Mouse (Mus musculus): ENCODE measurements around the gene Edn2. TPM values are rescaled to one million over a fixed set of nuclear protein-coding genes. Genes with fewer than 3 reads are reported as not detected.

The Edn2 gene
- total RNA-seq (2021): not detected
- long read RNA-seq, experiment 1: 0 reads
- long read RNA-seq, experiment 2: 0 reads

DNA sequence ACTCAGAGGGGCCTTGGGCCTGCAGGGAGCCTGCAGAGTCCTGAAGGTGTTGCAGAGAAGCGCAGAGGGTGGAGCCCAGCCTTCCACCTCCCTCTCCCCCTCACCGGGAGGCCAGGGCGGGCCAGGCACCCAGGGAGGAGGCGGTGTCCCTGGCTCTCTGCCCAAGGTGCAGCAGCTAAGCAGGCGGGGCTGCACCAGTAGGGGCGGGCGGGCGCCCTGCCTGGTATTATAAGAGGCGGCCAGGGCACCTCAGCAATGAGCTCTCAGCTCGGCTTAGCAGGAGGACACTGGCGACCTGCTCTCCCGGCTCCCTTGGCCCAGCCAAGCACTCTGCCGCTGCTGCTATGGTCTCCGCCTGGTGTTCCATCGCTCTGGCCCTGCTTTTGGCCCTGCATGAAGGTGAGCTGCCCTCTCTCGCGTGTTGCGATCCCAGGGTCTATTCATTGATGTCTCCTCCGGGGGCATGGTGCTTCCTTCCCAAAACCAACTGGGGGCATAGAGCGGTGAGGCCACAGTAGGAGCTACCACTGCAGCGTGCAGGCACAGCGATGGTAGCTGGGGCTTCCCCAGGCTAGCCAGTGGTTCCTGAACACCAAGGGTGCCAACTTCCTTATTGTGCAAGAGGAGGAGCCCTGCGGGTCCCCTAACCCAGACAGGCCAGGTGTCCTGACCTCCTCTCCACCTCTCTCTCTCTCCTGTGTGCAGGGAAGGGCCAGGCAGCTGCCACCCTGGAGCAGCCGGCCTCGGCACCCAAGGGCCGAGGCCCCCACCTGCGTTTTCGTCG is at the start of gene Edn2:
TSS of gene Edn2 (plus strand) at position 41 of the 784 bp plus-strand sequence.
- DNase-seq: peak; percentile 51

DNA sequence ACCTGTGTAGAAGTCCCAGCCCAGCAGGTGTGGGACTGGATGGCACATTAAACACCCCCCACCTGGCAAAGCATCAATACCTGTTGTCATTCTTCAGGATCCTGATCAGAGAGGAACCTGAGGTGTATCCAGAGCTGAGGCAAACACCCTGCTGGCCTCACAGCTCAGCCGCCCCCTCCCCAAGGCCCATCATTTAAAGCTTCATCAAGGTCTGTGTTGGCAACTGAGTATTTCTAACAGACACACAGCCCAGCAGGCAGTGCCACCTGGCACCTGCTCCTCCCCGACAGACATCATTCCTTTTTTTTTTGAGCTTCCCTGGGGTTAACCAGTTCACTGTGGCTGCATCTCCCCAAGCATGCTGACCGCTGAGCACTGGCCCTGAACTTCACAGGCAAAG is 45.5 kb upstream of the Edn2 start:
- DNase-seq: no peak

DNA sequence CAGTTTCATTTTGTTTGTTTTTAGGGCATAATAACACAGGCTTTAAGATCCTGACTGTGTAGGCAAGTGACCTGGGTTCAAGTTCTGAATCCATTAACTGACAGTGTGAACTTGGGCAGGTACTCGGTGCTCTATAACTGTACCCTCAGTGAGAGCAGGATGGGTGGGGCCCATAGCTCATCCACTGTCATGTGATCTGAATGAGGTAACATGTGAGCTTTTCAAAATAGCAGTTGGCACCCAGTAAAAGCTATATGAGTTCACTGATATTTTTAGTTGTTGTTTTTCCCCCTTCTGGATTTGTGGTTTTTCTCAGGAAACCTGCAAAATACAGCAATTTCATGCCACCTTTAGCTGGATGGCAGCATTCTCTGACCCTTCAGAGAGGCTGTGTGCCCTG is 44.7 kb upstream of the Edn2 start:
- DNase-seq: no peak

DNA sequence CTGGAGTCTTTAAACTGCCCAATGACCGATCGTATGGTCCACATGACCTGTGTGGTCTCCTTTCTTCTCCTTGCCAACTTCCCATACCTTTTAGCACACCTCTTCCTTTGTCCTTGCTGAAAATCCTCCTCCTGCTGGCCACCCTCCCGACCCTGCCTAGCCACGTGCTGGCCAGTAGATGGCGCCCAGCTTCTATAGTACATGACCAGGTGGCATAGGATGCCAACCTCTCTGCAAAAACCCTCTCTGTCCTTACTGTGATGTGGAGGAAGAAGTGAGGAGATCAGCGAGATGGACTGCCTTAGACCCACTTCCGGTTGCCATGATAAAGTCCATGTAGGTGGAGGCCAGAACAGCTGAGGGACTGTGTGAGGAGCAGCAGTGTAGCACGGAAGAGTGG is 40.7 kb upstream of the Edn2 start:
- peak; percentile 66 for DNase-seq

DNA sequence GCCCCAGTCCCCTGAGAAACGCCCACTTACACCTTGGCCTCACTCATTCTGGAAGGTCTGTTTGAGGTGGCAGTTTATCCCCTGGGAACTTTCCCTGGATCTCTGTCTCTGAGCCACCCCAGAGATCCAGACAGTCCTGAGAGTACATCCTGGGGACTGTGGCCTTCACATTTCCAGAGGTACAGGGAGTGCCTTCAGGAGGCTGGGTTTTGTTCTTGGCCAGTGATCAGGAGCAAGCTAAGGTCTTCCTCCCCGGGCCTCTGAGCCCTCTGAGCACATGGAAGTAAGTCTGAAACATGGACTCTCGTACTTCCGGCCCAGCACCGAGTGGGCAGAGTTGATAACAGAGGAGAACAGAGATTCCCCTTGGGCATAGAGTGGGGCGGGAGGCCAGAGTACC is 36.4 kb upstream of the Edn2 start:
- DNase-seq: no peak

DNA sequence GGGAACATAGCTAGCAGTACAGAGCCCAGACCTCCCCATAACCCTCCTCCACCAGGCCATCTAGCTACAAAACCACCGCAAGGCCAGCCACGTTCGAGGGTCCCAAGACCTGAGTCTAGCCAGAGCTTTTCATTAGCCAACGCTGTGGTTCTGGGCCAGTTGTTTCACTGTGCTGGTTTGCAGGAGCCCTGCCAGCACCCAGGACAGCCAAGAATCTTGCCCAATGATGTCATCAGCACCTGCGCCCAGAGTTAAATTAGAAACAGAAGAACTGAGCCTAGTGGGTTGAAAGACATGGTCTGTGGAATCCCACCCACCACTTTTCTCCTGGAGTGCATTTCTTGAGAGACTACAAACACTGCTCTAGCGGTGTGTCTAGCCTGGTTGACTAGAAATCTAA is 35.0 kb upstream of the Edn2 start:
- peak; percentile 49 for DNase-seq

DNA sequence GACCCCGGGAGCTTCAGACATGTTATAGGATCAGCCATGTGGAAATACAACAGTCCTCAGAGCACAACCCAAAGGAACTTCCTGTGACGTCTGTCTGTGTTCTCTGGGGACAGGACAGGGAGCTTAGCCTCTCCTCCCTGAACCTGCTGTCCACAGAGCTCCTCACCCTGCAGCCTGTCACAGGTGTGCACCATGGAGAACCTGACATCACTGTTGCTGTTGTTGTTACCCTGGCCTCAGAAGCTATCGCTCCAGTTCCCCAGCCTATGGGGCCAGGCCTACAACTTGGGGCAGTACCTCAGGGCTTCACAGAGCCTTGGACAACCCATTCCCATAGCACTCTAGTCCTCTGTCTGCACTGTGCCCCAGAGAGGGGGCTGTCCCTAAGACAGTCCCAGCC is 33.7 kb upstream of the Edn2 start:
- DNase-seq: no peak

DNA sequence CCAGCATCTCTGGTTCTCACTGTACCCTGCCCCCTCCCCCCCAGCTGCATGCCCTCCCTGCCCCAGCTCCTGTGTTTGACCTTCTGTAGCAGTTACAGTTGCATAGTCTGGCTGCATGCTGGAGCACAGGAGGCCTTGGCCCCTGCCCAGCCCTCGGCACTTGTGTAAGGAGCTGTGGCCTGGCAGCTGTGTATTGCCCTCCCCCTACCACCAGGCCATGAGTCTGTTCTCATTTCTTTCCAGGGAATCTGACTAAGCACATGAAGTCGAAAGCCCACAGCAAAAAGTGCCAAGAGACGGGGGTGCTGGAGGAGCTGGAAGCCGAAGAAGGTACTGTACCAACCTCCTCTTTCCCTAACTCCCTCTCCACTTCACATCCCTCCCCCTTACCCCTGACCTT is 33.0 kb upstream of the Edn2 start:
- DNase-seq: peak; percentile 60

DNA sequence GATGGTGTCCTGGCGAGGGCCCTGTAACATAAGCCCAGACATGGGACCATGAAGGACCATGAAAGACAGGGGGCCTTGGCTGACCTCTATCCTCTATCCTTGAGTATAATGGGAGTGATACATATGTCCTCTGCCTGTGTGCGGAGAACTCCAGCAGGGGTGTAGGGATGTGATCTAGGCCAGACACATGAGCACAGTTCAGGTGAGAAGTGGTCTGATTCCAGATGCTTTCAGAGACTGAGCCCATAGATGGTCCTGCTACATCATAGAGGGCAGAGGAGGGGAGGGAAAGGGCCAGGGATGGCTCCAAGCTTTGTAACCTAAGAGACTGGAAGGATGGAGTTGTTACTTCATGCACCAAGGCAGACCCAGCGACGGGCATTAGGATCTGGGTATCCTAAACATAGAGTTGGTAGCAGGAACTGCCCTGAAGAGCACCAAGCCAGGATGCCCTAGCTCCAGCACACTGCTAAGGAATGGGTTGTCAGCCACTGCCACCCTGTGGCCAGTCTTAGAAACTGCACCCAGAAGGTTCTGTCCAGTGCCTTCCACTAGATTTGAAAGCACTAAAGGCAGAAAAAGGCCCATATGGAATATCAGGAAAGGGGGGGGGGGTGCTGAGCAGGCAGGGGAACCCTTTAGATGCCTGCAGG is 31.6 kb upstream of the Edn2 start:
- DNase-seq: peak; percentile 54

DNA sequence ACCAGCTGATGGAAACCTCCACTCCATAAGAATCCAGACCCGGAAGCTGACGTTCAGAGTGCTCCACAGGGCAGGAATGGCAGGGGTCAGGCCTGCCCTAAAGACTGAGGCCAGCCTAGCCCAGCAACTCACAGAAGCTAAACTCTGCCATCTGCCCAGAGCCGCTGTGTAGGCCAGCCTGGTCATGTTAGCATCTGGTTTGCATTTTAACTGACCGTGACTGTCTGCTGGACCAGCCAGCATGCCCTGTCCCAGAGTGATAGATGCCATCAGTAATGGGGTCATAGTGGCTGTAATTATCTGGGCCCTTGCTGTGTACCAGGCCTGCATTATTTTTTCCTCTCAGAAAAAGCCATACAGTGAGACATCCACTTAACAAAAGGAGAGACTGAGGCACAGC is 30.1 kb upstream of the Edn2 start:
- no peak for DNase-seq

DNA sequence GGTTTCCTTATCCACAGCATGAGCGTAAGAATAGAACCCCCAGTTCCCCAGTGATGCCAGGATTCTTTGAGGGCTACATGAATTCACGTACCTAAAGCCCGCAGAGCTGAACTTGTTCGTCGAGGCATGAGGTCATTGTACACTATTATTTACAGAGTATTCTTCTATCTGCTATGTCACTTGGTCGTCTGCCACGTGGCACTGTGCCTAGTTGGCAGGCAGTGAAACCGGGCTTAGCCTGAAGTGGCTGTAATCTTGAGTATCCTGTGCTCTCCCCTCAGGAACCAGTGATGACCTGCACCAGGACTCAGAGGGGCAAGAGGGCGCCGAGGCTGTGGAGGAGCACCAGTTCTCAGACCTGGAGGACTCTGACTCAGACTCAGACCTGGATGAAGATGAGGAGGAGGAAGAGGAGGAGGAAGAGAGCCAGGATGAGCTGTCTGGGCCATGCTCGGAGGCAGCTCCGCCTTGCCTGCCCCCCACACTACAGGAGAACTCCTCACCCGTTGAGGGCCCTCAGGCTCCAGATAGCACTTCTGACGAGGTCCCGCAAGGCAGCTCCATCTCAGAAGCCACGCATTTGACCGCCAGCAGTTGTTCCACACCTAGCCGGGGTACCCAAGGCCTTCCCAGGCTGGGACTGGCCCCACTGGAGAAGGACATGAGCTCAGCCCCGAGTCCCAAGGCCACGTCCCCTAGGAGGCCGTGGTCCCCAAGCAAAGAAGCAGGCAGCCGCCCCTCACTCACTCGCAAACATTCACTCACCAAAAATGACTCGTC is 29.4 kb upstream of the Edn2 start:
- peak; percentile 70 for DNase-seq

DNA sequence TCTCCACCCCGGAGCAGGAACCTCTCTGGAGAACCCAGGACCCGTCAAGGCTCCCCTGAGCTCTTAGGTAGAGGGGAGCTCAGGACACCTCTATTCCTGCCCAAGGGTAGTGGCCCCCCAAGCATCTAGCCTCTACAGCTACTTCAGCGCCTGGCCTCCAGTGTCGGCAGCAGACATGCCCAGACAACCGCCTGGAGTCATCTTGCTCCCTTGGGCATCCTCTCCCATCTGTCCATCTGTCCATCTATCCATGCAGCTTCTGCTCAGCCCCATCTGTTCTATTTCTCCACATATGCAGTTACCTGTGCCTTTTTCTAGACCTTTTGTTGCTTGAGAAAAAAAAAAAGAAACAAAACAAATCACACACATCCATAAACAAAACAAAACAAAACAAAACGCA is 26.8 kb upstream of the Edn2 start:
- no peak for DNase-seq

DNA sequence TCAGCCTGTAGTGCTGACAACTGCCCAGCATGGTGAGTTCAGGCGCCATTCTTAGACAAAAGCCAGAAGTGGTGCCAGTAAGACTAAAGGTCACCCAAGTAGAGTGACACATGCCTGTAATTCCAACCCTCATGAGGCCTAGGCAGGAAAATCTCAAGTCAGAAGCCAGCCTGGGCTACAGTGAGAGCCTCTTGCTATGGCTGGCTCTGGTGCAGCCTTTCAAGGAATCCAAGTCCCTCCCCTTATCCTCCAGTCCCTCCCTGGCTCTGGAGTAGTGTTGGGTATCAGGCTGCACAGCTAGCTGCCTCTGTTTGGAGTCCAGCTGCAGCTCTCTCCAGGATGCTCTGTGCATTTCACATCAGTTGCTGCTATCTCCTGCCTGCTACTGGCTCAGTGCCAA is 19.2 kb upstream of the Edn2 start:
- DNase-seq: no peak

DNA sequence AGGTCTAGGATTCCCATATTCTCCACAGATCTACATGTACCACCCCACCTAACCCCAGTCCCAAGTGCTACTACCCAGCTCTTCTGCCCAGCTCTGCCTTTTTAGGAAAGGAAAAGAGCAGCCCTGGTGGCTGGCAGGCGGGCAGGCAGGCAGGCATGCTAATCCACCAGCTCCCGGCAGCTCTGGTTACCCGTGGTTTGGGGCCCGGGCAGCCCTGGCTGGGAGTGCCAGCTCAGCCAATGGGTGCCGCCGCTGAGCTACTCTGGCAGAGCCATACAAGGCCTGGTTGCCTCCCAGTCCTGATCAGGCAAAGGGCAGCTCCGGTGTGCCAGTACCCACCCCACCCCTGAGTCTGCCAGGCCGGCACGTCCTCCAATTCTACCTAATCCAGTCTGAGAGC is 18.1 kb upstream of the Edn2 start:
- DNase-seq: peak; percentile 63

DNA sequence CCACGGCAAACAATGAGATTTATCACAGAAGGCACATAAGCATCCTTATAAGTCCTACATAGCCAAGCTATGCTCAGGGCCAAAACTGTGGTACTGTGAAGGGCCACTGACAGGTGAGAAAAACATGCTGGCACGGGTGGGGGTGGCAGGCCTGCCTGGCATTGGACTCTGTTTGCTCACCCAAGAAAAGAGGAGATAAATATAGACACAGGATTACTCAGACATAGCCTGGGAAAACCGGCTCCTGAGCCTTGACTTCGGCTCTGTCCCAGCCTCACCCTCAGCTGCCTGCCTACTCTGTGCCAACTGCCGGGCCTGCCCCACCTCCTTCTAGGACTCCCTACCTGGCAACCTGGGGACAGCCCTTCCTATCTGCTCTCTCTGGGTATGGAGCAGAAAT is 16.7 kb upstream of the Edn2 start:
- DNase-seq: peak; percentile 46

DNA sequence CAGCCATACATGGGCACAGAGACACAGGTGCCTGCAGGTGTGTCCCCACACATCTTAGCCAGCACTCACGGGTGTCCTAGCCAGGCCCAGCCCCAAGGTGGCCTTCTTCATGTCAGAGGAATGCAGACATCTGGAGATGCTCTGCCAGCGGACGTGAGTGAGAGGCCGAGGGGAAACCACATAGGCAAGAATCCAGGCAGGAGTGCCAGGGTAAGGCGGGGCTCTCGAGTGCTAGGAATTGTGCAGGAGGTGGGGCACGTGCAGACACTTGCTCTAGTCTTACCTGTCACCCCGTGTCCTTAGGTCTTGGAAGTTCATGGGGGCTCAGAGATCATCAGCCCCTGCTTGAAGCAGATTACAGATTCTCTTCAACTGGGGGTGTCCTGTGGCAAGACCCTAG is 15.1 kb upstream of the Edn2 start:
- DNase-seq: no peak

DNA sequence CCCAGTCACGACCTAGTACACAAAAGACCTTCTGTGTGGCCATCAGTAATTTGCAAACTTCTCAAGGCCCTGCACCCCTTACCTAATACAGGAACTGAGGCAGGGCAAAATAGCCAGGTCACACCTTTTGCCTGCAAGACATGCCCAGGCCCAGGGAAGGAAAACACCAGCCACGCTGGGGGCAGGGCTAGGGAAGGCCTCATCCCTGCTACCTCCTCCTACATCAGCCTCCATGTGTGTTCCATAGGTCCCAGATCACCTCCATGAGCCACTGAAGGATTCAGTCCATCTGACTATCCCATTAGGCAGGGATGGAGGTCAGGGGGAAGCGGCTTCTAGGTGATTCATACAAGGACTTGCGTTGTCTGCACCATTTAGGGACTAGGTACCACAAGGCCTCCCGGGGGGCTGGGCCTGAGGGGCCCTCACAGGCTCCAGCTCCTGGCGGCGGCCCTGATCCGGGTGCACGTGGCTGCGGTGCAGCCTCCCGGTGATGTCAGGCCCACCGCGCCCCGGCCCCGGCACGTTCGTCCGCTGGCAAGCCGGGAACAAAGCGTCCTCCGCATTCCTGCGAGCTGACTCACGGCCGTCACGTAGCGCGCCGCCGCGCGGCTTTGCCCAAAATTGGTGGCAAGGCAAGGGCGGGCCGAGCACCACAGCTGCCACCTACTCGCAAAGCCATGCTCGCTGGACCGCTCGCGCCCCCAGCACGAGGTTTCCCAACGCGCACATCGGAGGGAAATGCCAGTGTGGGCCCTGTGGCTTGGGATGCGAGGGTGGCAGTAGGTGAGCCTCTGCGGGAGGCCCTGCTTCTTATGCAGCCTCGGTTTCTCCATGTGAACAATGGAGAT is 12.5 kb upstream of the Edn2 start:
- DNase-seq: peak; percentile 75

DNA sequence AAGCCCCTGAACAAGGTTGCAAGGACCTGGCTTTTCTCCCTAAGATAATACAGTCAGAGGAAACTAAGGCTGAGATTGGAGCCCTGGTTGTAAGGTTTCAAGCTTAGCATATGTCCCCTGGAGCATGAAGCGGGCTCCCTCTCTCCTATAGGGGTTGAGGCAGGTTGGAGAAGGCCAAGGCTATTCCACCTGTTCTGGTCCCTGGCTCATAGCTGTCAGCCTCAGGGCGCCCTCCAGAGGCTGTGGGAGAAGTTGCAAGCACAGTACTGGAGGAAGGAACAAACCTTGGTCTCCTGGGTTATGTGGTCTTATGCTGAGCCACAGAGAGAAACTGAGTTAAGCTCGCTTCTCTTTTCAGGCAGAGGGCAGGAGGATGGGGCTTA is 11.9 kb upstream of the Edn2 start:
- no peak for DNase-seq

DNA sequence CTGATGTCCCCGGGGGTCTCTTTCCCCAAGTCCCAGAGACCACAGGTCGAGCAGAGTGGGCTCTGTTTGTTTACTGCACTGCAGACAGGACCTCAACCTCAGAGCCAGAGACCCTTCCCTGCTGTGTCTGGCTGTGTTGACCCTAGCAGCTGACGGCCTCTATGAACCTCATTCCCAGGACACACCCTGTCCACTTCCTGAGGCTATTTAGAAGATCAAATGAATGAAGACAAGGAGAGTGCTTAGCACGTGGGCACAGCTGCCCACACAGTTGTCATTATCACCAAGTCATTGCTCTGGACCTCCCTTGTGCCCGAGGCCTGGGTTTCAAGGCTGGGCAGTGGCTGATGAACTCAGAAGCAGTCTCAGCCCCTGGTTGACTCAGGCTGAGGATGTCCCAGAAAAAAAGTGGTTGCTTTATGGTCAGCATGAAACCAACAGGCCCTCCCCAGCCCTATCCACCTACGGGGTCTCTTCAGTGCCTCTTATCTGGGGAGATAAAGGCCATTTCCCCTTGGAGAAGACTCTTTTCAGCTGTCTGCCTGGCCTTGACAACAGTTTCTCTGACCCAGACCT is 10.6 kb upstream of the Edn2 start:
- no peak for DNase-seq

DNA sequence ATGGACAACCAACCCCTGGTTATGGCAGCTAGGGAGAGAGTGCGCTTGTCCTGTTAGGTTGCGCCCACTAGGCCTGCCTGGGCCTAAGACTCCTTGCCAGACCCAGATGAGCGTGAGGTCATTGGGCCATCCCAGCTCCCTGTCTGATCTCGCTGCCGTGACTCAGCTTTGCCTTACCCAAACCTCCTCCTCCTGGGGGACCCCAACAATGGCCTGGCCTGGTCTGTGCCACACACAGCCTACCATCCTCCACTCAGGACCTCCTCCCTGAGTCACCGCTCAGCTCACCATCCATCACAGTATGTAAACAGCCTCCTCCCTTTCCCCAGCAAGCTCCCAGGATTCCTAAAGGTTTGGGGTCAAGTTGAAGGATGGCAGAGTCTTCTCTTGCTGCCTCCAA is 9.1 kb upstream of the Edn2 start:
- DNase-seq: no peak

DNA sequence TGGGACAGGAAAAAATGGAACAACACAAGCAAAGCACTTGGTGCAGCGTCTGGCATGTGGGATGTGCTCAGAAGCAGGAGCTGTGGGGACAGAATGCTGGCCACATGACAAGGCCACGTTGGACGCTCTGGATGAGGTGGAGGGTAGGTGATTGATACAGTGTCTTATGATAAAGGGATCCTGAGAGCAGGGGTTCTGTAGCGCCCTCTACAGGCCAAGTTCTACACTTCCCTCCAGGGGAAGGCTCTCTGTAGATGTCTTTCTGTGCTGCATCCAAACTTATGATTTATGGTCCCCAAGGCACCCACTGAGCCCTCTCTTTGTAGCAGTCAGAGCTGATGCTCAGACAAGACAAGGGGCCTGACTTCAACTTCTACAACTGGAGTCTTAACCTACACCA is 8.4 kb upstream of the Edn2 start:
- no peak for DNase-seq

DNA sequence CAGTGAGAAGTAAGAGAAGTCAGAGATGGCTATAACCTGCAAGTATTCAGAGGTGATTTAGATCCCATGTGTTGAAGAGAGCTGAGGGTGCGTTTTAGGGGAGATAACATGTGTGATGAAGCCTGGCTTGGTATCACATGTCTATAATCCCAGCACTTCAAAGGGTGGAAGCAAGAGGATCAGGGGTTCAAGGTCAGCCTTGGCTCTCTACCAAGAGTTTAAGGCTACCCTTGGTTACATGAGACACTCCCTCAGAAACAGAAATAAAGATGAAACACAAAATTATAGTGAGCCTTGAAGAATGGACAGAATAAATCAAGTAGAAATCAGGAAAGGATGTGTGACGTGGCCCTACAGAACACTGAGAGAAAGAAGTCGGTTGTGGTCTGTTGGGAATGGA is 7.3 kb upstream of the Edn2 start:
- no peak for DNase-seq

Measured in gastrocnemius, postnatal 10 days (tissue).